Mouse (Mus musculus) mouse trophoblast stem cell (cell line): ENCODE data around the gene Btbd35f24.
"Not testable (repeated sequence)": the region's sequence is repeated elsewhere in the genome, so short reads cannot be mapped to it uniquely, and the experiment has no call there.

ENCODE experiments used
- in situ Hi-C, 2 experiments: fragments of 300-500 bp; cut with MseI, MboI; formaldehyde crosslinking; loops; 2 replicates in 1 of 2; 3 replicates in 1 of 2; pipeline ENCODE4 v1.15.1; 2025

Btbd35f24 gene

DNA sequence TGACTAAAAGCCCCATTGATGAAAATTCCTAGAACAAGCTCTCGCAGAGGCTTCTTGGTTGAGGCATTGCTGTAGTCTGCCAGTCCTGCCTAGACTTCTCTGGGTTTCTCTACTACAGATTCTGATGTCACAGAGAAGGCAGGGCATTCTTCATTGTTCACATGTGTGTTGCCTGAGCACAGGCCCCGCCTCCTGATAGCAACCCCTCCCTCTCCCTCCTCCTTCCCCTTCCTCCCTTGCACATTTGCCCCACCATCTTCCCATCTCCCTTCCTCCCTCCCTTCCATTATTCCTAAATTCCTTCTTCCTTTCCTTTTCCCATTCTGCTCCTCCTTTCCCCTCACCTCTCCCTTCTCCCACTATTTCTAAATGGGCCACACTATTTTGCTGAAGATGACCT, at the start of gene Btbd35f24:
TSS of gene Btbd35f24 (minus strand) at position 101 of the 400 bp plus-strand sequence.
- in situ Hi-C loops = not testable (repeated sequence)
